Mouse (Mus musculus): ENCODE measurements around the gene Dnase1l3.
A peak's percentile ranks its signal among the peaks of the same experiment; 100 is the strongest.

GRCm38 (mm10) chr14:8002432-8003092 is 8.2 kb upstream of the Dnase1l3 start, which contains the start of gene Abhd6:
- no peak for TF ChIP-seq CTCF (IDR thresholded peaks at IDR 0.05; ENCODE audit: low read depth, low read length)
- TF ChIP-seq POLR2A (IDR thresholded peaks at IDR 0.05; ENCODE audit: insufficient read depth, low read length) = peak; percentile 71
- TF ChIP-seq EP300 (IDR thresholded peaks at IDR 0.05; ENCODE audit: insufficient read depth, low read depth, low read length) = no peak
